Mouse (Mus musculus): ENCODE data around the gene Mia3.
"Not testable (repeated sequence)": the region's sequence is repeated elsewhere in the genome, so short reads cannot be mapped to it uniquely, and the experiment has no call there.

The Mia3 gene

GRCm38 (mm10) chr1:183369427-183370014 lies at the start of gene Mia3:
Mia3 (minus strand) TSS chr1:183369553.
- peak; percentile 95 to 96 for DNase-seq

GRCm38 (mm10) chr1:183417873-183418272 lies 48.5 kb upstream of the Mia3 start, which contains the start of gene Hhipl2:
Hhipl2 (plus strand) TSS chr1:183418215.
- peak in 1 of 2 experiments; percentile 35 for DNase-seq

- DNase-seq, result no peak
Measured at GRCm38 (mm10) chr1:183414081-183414727, 44.9 kb upstream of the Mia3 start.

- DNase-seq, result no peak
Measured at GRCm38 (mm10) chr1:183403396-183403795, 34.0 kb upstream of the Mia3 start.

- DNase-seq, result peak; percentile 92 to 96
Measured at GRCm38 (mm10) chr1:183388426-183389406, 19.4 kb upstream of the Mia3 start, which contains the start of gene Taf1a. Taf1a (plus strand) TSS chr1:183388981.

GRCm38 (mm10) chr1:183387421-183387820 lies 18.1 kb upstream of the Mia3 start:
- DNase-seq, result not testable (repeated sequence)

GRCm38 (mm10) chr1:183382621-183383020 lies 13.3 kb upstream of the Mia3 start:
- DNase-seq, result no peak

- DNase-seq, result no peak
Measured at GRCm38 (mm10) chr1:183381816-183382215, 12.5 kb upstream of the Mia3 start.

- DNase-seq, result not testable (repeated sequence)
Measured at GRCm38 (mm10) chr1:183379376-183379775, 10.0 kb upstream of the Mia3 start.

GRCm38 (mm10) chr1:183378321-183378941 lies 9.1 kb upstream of the Mia3 start:
- peak; percentile 14 to 45 for DNase-seq

GRCm38 (mm10) chr1:183377045-183377444 lies 7.7 kb upstream of the Mia3 start:
- DNase-seq, result no peak

- no peak for DNase-seq
Measured at GRCm38 (mm10) chr1:183374728-183375127, 5.4 kb upstream of the Mia3 start.

- DNase-seq, result peak in 1 of 2 experiments; percentile 42
Measured at GRCm38 (mm10) chr1:183368601-183369400, 552 bp downstream of the Mia3 start.

GRCm38 (mm10) chr1:183366361-183366760 lies 3.0 kb downstream of the Mia3 start:
- no peak for DNase-seq

- peak; percentile 7 to 48 for DNase-seq
Measured at GRCm38 (mm10) chr1:183363577-183363867, 5.8 kb downstream of the Mia3 start.

GRCm38 (mm10) chr1:183362729-183363576 lies 6.4 kb downstream of the Mia3 start:
- peak; percentile 6 to 63 for DNase-seq

GRCm38 (mm10) chr1:183362301-183362700 lies 7.1 kb downstream of the Mia3 start:
- no peak for DNase-seq

- no peak for DNase-seq
Measured at GRCm38 (mm10) chr1:183358901-183359300, 10.5 kb downstream of the Mia3 start.

GRCm38 (mm10) chr1:183349840-183350239 lies 19.5 kb downstream of the Mia3 start:
- peak in 1 of 2 experiments; percentile 73 for DNase-seq

- DNase-seq, result no peak
Measured at GRCm38 (mm10) chr1:183345817-183346195, 23.5 kb downstream of the Mia3 start.
